Mouse (Mus musculus): Measurements from ENCODE around the gene Gpd2. TPM values are rescaled to one million over a fixed set of nuclear protein-coding genes. Genes with fewer than 3 reads are reported as not detected.

Gpd2 gene
- polyA plus RNA-seq, 1 experiment = 10.0 TPM

GRCm38 (mm10) chr2:57378147-57378889, 140.9 kb downstream of the Gpd2 start:
- Histone ChIP-seq H3K36me3 (ENCODE audit: control insufficient read depth, insufficient read depth, low read length) (no peaks in the 10 kb centered on the region), H3K4me1 (replicated peaks; ENCODE audit: control insufficient read depth, insufficient read depth, low read length) (no peaks in the 10 kb centered on the region), H3K27ac (ENCODE audit: control insufficient read depth, insufficient read depth, low read length) (no peak overlapping the region), H3K4me3 (ENCODE audit: control insufficient read depth, insufficient read depth, low read length) (no peak overlapping the region), H3K27me3 (ENCODE audit: control insufficient read depth, insufficient read depth, low read length) (no peaks in the 10 kb centered on the region)
- no peak for TF ChIP-seq CTCF (IDR thresholded peaks at IDR 0.05; ENCODE audit: borderline replicate concordance, control insufficient read depth, extremely low read depth, insufficient read depth, low read length, poor library complexity)
- TF ChIP-seq POLR2A (IDR thresholded peaks at IDR 0.05; ENCODE audit: control insufficient read depth, extremely low read depth, insufficient read depth, low read length, poor library complexity) = no peak
- 84% methylated on average over 8 of the region's 8 CpGs for WGBS
- DNase-seq = no peak

GRCm38 (mm10) chr2:57384625-57385024, 147.2 kb downstream of the Gpd2 start:
- WGBS = 91% methylated on average over 2 of the region's 2 CpGs

GRCm38 (mm10) chr2:57387816-57388215, 150.4 kb downstream of the Gpd2 start:
- Histone ChIP-seq H3K4me1 (replicated peaks; ENCODE audit: control insufficient read depth, insufficient read depth, low read length) (no peaks in the 10 kb centered on the region), H3K36me3 (ENCODE audit: control insufficient read depth, insufficient read depth, low read length) (no peaks in the 10 kb centered on the region), H3K27me3 (ENCODE audit: control insufficient read depth, insufficient read depth, low read length) (no peaks in the 10 kb centered on the region), H3K4me3 (ENCODE audit: control insufficient read depth, insufficient read depth, low read length) (no peak overlapping the region), H3K27ac (ENCODE audit: control insufficient read depth, insufficient read depth, low read length) (no peak overlapping the region)
- 91% methylated on average over 7 of the region's 7 CpGs for WGBS
- no peak for TF ChIP-seq CTCF (IDR thresholded peaks at IDR 0.05; ENCODE audit: borderline replicate concordance, control insufficient read depth, extremely low read depth, insufficient read depth, low read length, poor library complexity)
- TF ChIP-seq POLR2A (IDR thresholded peaks at IDR 0.05; ENCODE audit: control insufficient read depth, extremely low read depth, insufficient read depth, low read length, poor library complexity) = no peak
- DNase-seq = no peak

More at GRCm38 (mm10) chr2:57384625-57385024, 147.2 kb downstream of the Gpd2 start:
- TF ChIP-seq POLR2A (IDR thresholded peaks at IDR 0.05; ENCODE audit: control insufficient read depth, extremely low read depth, insufficient read depth, low read length, poor library complexity) (no peak), CTCF (IDR thresholded peaks at IDR 0.05; ENCODE audit: borderline replicate concordance, control insufficient read depth, extremely low read depth, insufficient read depth, low read length, poor library complexity) (no peak)
- Histone ChIP-seq H3K4me1 (replicated peaks; ENCODE audit: control insufficient read depth, insufficient read depth, low read length) (no peaks in the 10 kb centered on the region), H3K27me3 (ENCODE audit: control insufficient read depth, insufficient read depth, low read length) (no peaks in the 10 kb centered on the region), H3K36me3 (ENCODE audit: control insufficient read depth, insufficient read depth, low read length) (no peaks in the 10 kb centered on the region), H3K27ac (ENCODE audit: control insufficient read depth, insufficient read depth, low read length) (no peak overlapping the region; the same call in 1 of the 2 replicates), H3K4me3 (ENCODE audit: control insufficient read depth, insufficient read depth, low read length) (no peak overlapping the region)
- DNase-seq = no peak

- H3K4me1 ChIP-seq (replicated peaks; ENCODE audit: control insufficient read depth, insufficient read depth, low read length) = no peaks in the 10 kb centered on the region
- no peaks in the 10 kb centered on the region for H3K36me3 ChIP-seq (ENCODE audit: control insufficient read depth, insufficient read depth, low read length)
These were observed 157.6 kb downstream of the Gpd2 start for GRCm38 (mm10) chr2:57395071-57395470.

GRCm38 (mm10) chr2:57396061-57396460, 158.6 kb downstream of the Gpd2 start:
- Histone ChIP-seq H3K4me1 (replicated peaks; ENCODE audit: control insufficient read depth, insufficient read depth, low read length) (no peaks in the 10 kb centered on the region), H3K27me3 (ENCODE audit: control insufficient read depth, insufficient read depth, low read length) (no peaks in the 10 kb centered on the region), H3K4me3 (ENCODE audit: control insufficient read depth, insufficient read depth, low read length) (no peak overlapping the region), H3K36me3 (ENCODE audit: control insufficient read depth, insufficient read depth, low read length) (no peaks in the 10 kb centered on the region), H3K27ac (ENCODE audit: control insufficient read depth, insufficient read depth, low read length) (no peak overlapping the region)
- no peak for DNase-seq
- WGBS = 97% methylated on average over 13 of the region's 13 CpGs
- TF ChIP-seq POLR2A (IDR thresholded peaks at IDR 0.05; ENCODE audit: control insufficient read depth, extremely low read depth, insufficient read depth, low read length, poor library complexity) (no peak), CTCF (IDR thresholded peaks at IDR 0.05; ENCODE audit: borderline replicate concordance, control insufficient read depth, extremely low read depth, insufficient read depth, low read length, poor library complexity) (no peak)

More at GRCm38 (mm10) chr2:57395071-57395470, 157.6 kb downstream of the Gpd2 start:
- Histone ChIP-seq H3K27ac (ENCODE audit: control insufficient read depth, insufficient read depth, low read length) (no peak overlapping the region), H3K27me3 (ENCODE audit: control insufficient read depth, insufficient read depth, low read length) (no peaks in the 10 kb centered on the region), H3K4me3 (ENCODE audit: control insufficient read depth, insufficient read depth, low read length) (no peak overlapping the region)
- TF ChIP-seq CTCF (IDR thresholded peaks at IDR 0.05; ENCODE audit: borderline replicate concordance, control insufficient read depth, extremely low read depth, insufficient read depth, low read length, poor library complexity) (no peak), POLR2A (IDR thresholded peaks at IDR 0.05; ENCODE audit: control insufficient read depth, extremely low read depth, insufficient read depth, low read length, poor library complexity) (no peak)
- WGBS = 93% methylated on average over 4 of the region's 4 CpGs
- DNase-seq = no peak

- H3K4me1 ChIP-seq (replicated peaks; ENCODE audit: control insufficient read depth, insufficient read depth, low read length) = no peaks in the 10 kb centered on the region
- H3K36me3 ChIP-seq (ENCODE audit: control insufficient read depth, insufficient read depth, low read length) = no peaks in the 10 kb centered on the region
- no peak overlapping the region for H3K4me3 ChIP-seq (ENCODE audit: control insufficient read depth, insufficient read depth, low read length)
- DNase-seq = no peak
- no peaks in the 10 kb centered on the region for H3K27me3 ChIP-seq (ENCODE audit: control insufficient read depth, insufficient read depth, low read length)
- WGBS = 68% methylated on average over 3 of the region's 3 CpGs
- no peak overlapping the region for H3K27ac ChIP-seq (ENCODE audit: control insufficient read depth, insufficient read depth, low read length)
- TF ChIP-seq CTCF (IDR thresholded peaks at IDR 0.05; ENCODE audit: borderline replicate concordance, control insufficient read depth, extremely low read depth, insufficient read depth, low read length, poor library complexity) = no peak
- no peak for TF ChIP-seq POLR2A (IDR thresholded peaks at IDR 0.05; ENCODE audit: control insufficient read depth, extremely low read depth, insufficient read depth, low read length, poor library complexity)
These were observed 160.3 kb downstream of the Gpd2 start for GRCm38 (mm10) chr2:57397727-57398126.
